Mouse (Mus musculus) heart, postnatal 0 days (tissue): ENCODE data around the gene Atp5g2.

Experiments
- CTCF ChIP-seq: IDR thresholded peaks from 2 replicates; pipeline ENCODE4 v1.5.1; 2016; ENCODE audit warnings: antibody characterized with exemption, control low read depth, low read depth
- EP300 ChIP-seq: IDR thresholded peaks from 2 replicates; pipeline ENCODE4 v1.6.1; 2016; ENCODE audit warnings: antibody characterized with exemption, low read depth

DNA sequence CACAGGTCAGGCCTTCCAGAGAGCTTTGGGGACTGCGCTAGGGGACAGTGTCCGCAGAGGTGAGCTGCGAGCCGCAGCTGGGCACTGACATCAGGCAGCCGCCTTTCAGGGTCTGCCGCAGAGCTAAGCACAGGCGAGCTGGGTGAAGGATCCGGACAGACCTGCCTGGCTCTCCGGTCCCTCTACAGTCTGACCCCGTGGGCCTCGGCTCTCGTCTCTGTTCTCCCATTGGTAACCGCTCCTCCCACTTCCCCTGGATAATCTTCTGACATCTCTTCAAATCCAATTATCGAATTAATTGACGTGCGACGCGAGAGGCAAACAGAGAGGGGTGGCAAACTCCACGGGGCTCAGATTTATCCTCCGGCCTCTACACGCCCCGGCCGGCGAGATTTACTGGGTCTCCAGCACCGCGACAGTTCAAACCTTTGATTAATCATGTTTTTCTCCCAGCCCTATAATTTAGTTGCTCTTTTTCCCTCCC, 20.2 kb upstream of the Atp5g2 start:
- no peak for TF ChIP-seq CTCF
- no peak for TF ChIP-seq EP300
